Mouse (Mus musculus): Measurements from ENCODE around the gene Trim59. TPM values are rescaled to one million over a fixed set of nuclear protein-coding genes. Genes with fewer than 3 reads are reported as not detected.
"Not testable (repeated sequence)": the region's sequence is repeated elsewhere in the genome, so short reads cannot be mapped to it uniquely, and the experiment has no call there.

The Trim59 gene
- polyA plus RNA-seq, 1 experiment from 2014 or later = 38.0 TPM

DNA sequence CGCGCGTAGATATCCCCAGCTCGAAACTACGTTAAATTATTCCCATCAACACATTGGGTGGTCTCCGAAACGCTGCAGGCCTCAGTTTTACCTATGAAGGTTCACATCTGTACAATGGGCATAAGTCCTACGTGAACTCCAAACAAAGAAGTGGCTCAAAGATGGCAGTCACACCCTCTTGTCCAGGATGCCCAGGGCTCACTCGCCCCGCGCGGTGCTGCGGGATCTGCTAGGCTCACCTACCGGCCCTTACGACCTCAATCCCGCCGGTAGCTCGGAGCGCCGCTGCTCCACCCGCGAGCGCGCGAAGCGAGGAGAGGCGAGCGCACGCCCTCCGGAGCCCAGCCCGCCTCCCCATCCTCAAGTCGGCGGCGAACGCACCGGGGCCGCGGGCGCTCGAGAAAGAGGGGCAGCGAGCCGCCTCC, 376 bp downstream of the Trim59 start:
- Histone ChIP-seq H3K4me1 (replicated peaks) (peaks cover 29% of the 10 kb centered on the region), H3K9ac (peak overlapping the region; percentile 89), H3K4me2 (peak overlapping the region; percentile 64), H3K36me3 (peaks cover 10% of the 10 kb centered on the region; the same call in 1 of the 2 replicates), H3K27ac (replicated peaks) (peak overlapping the region; percentile 94), H3K27me3 (no peaks in the 10 kb centered on the region), H3K4me3 (peak overlapping the region; percentile 78), H3K9me3 (no peaks in the 10 kb centered on the region)
- WGBS = 3% methylated on average over 42 of the region's 42 CpGs
- peak; percentile 74 for ATAC-seq (ENCODE audit: low read depth)

GRCm38 (mm10) chr3:69041298-69041697, 3.3 kb downstream of the Trim59 start:
- Histone ChIP-seq H3K27ac (replicated peaks) (no peak overlapping the region), H3K4me2 (peak overlapping the region; percentile 17; the same call in 1 of the 2 replicates), H3K9ac (no peak overlapping the region), H3K27me3 (no peaks in the 10 kb centered on the region), H3K9me3 (no peaks in the 10 kb centered on the region), H3K36me3 (peaks cover 19% of the 10 kb centered on the region; the same call in 1 of the 2 replicates), H3K4me1 (replicated peaks) (peaks cover 31% of the 10 kb centered on the region), H3K4me3 (no peak overlapping the region)
- 80% methylated on average over 5 of the region's 5 CpGs for WGBS
- ATAC-seq (ENCODE audit: low read depth) = no peak

- no peaks in the 10 kb centered on the region for H3K9me3 ChIP-seq
- 84% methylated on average over 2 of the region's 2 CpGs for WGBS
- H3K9ac ChIP-seq = no peak overlapping the region
- H3K36me3 ChIP-seq = peaks cover 27% of the 10 kb centered on the region; the same call in 1 of the 2 replicates
- H3K27ac ChIP-seq (replicated peaks) = no peak overlapping the region
- peaks cover 22% of the 10 kb centered on the region for H3K4me1 ChIP-seq (replicated peaks)
- H3K27me3 ChIP-seq = no peaks in the 10 kb centered on the region
- no peak overlapping the region for H3K4me2 ChIP-seq
- no peak for ATAC-seq (ENCODE audit: low read depth)
- H3K4me3 ChIP-seq = no peak overlapping the region
Measured at GRCm38 (mm10) chr3:69040105-69040504, 4.5 kb downstream of the Trim59 start.

- Histone ChIP-seq H3K36me3 (peaks cover 38% of the 10 kb centered on the region), H3K9me3 (no peaks in the 10 kb centered on the region), H3K4me3 (no peak overlapping the region), H3K4me2 (no peak overlapping the region), H3K27me3 (no peaks in the 10 kb centered on the region), H3K4me1 (replicated peaks) (no peaks in the 10 kb centered on the region), H3K9ac (no peak overlapping the region), H3K27ac (replicated peaks) (no peak overlapping the region)
- WGBS = 97% methylated on average over 1 of the region's 1 CpGs
- ATAC-seq (ENCODE audit: low read depth) = no peak
Measured at GRCm38 (mm10) chr3:69026133-69026783, 18.3 kb downstream of the Trim59 start.

- no peak for ATAC-seq (ENCODE audit: low read depth)
- Histone ChIP-seq H3K4me2 (no peak overlapping the region), H3K27me3 (no peaks in the 10 kb centered on the region), H3K4me1 (replicated peaks) (no peaks in the 10 kb centered on the region), H3K9me3 (no peaks in the 10 kb centered on the region), H3K36me3 (peaks cover 29% of the 10 kb centered on the region), H3K27ac (replicated peaks) (no peak overlapping the region), H3K4me3 (no peak overlapping the region), H3K9ac (no peak overlapping the region)
Measured at GRCm38 (mm10) chr3:69020764-69021163, 23.8 kb downstream of the Trim59 start.

DNA sequence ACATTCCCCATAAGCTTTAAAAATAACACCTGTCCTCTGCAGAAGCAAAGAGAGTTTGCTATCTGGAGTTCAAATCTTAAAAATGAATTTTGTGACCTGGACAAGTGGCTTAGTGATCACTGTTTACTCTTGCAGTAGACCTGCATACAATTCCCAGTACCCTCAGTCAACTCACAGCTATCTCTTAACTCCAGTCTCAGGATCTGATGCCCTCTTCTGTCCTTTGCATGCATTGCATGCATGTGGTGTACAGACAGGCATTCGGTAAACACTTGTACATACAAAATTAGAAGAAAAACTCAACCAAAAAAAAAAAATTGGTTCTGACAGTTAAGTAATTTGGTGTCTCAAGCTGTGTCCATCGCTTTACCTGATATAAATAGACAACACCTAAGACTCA, 24.3 kb downstream of the Trim59 start:
- Histone ChIP-seq H3K4me2 (no peak overlapping the region), H3K27me3 (no peaks in the 10 kb centered on the region), H3K27ac (replicated peaks) (no peak overlapping the region), H3K36me3 (peaks cover 26% of the 10 kb centered on the region), H3K9me3 (no peaks in the 10 kb centered on the region), H3K4me3 (no peak overlapping the region), H3K9ac (no peak overlapping the region), H3K4me1 (replicated peaks) (no peaks in the 10 kb centered on the region)
- no peak for ATAC-seq (ENCODE audit: low read depth)
- WGBS = 93% methylated on average over 2 of the region's 2 CpGs

- 96% methylated on average over 2 of the region's 2 CpGs for WGBS
- ATAC-seq (ENCODE audit: low read depth); H3K4me1 ChIP-seq (replicated peaks); H3K4me2 ChIP-seq; H3K9ac ChIP-seq; H3K27me3 ChIP-seq; H3K27ac ChIP-seq (replicated peaks); H3K4me3 ChIP-seq; H3K9me3 ChIP-seq: not testable (repeated sequence)
- H3K36me3 ChIP-seq = peaks cover 21% of the 10 kb centered on the region
Measured at GRCm38 (mm10) chr3:69018635-69019034, 25.9 kb downstream of the Trim59 start.

DNA sequence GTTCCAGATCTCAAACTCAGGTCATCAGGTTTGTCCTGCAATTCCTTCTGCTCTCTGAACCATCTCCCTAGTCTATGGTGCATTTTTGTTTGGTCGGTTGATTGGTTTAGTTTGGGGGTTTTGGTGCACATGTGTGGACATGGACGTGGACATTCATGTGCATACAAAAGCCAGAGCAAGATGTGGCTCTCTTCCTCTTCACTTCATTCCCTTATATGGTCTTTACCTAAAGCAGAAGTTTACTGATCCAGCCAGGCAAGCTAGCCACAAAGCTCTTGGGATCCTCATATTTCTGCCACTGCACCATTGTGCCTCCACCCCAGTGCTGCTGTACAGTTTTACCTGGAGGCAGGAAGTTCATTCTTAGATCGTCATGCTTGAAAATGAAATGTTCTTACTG, 27.4 kb downstream of the Trim59 start:
- H3K36me3 ChIP-seq = peaks cover 18% of the 10 kb centered on the region
- WGBS = 90% methylated on average over 3 of the region's 3 CpGs
- no peaks in the 10 kb centered on the region for H3K4me1 ChIP-seq (replicated peaks)
- H3K9ac ChIP-seq = no peak overlapping the region
- no peaks in the 10 kb centered on the region for H3K9me3 ChIP-seq
- no peak overlapping the region for H3K4me2 ChIP-seq
- H3K27ac ChIP-seq (replicated peaks) = no peak overlapping the region
- H3K27me3 ChIP-seq = no peaks in the 10 kb centered on the region
- no peak overlapping the region for H3K4me3 ChIP-seq
- ATAC-seq (ENCODE audit: low read depth) = no peak

GRCm38 (mm10) chr3:69008873-69009272, 35.7 kb downstream of the Trim59 start:
- no peak overlapping the region for H3K4me3 ChIP-seq
- peaks cover 21% of the 10 kb centered on the region for H3K4me1 ChIP-seq (replicated peaks)
- ATAC-seq (ENCODE audit: low read depth) = no peak
- WGBS = 94% methylated on average over 2 of the region's 2 CpGs
- no peak overlapping the region for H3K4me2 ChIP-seq
- no peak overlapping the region for H3K9ac ChIP-seq
- H3K27me3 ChIP-seq = no peaks in the 10 kb centered on the region
- H3K27ac ChIP-seq (replicated peaks) = no peak overlapping the region
- H3K36me3 ChIP-seq = no peaks in the 10 kb centered on the region
- no peaks in the 10 kb centered on the region for H3K9me3 ChIP-seq

GRCm38 (mm10) chr3:69006246-69006760, 38.3 kb downstream of the Trim59 start:
- H3K4me3 ChIP-seq = peak overlapping the region; percentile 98
- no peak for ATAC-seq (ENCODE audit: low read depth)
- no peaks in the 10 kb centered on the region for H3K36me3 ChIP-seq
- no peaks in the 10 kb centered on the region for H3K27me3 ChIP-seq
- H3K27ac ChIP-seq (replicated peaks) = peak overlapping the region; percentile 86
- H3K4me1 ChIP-seq (replicated peaks) = peaks cover 27% of the 10 kb centered on the region
- 4% methylated on average over 21 of the region's 21 CpGs for WGBS
- H3K4me2 ChIP-seq = peak overlapping the region; percentile 95
- H3K9ac ChIP-seq = peak overlapping the region; percentile 83
- no peaks in the 10 kb centered on the region for H3K9me3 ChIP-seq

DNA sequence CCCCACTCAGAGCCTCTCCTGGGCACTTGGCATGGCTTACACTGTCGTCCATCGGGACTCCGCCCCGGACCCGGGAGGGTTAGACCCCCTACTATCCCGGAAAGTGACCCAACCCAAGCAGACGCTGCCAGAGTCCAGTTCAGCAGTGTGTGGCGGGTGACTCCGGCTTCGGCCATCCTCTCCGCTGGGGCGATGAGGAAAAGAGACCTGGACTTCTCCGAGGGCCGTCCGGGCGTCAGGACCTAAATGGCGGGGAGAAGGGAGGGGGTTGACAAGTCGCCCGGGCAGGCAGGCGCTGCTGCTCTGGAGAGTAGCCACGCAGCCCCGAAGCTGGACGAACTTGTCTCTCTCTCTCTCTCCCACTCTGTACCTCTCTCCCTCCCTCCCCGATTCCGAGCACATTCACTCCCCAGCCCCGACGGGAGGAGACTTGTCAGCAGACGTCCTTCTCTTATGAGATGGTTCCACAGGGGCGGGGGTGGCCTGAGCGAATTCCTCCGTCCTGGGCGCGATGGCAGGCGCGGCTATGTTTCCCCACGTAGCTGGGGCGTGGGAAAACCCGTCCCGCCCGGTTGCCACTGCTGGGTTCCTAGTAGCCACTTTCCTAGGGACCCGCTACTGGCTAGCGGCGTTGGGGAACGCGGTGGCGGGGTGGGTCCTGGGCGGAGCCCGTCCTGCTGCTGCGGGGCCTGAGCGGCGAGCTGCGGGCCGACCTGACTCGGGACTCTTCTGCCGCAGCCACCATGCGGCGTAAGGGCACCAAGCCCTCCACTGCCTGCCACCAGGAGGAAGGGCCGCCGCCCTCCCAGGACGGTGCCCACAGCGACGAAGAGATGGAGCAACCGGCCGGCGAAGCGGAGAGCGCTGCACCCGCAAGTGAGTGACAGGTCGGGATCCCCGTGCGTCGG, 39.0 kb downstream of the Trim59 start:
- ATAC-seq (ENCODE audit: low read depth) = peak; percentile 70
- H3K27me3 ChIP-seq = no peaks in the 10 kb centered on the region
- peak overlapping the region; percentile 86 for H3K27ac ChIP-seq (replicated peaks)
- H3K9me3 ChIP-seq = no peaks in the 10 kb centered on the region
- H3K4me1 ChIP-seq (replicated peaks) = peaks cover 27% of the 10 kb centered on the region
- H3K9ac ChIP-seq = peak overlapping the region; percentile 83
- peak overlapping the region; percentile 98 for H3K4me3 ChIP-seq
- under 1% methylated on average over 72 of the region's 72 CpGs for WGBS
- H3K36me3 ChIP-seq = no peaks in the 10 kb centered on the region
- H3K4me2 ChIP-seq = peak overlapping the region; percentile 95
